Mouse (Mus musculus): ENCODE results near the gene Scaper. TPM values are rescaled to one million over a fixed set of nuclear protein-coding genes. Genes with fewer than 3 reads are reported as not detected.

Gene Scaper
- polyA plus RNA-seq, 1 experiment from 2014 or later: 9.5 TPM

GRCm38 (mm10) chr9:55544861-55545555, 392.9 kb downstream of the Scaper start:
- Histone ChIP-seq H3K9ac (no peak overlapping the region), H3K27me3 (peaks cover 100% of the 10 kb centered on the region), H3K4me1 (peaks cover 62% of the 10 kb centered on the region), H3K36me3 (no peaks in the 10 kb centered on the region), H3K9me3 (replicated peaks) (no peaks in the 10 kb centered on the region), H3K4me2 (peak overlapping the region; percentile 64), H3K27ac (no peak overlapping the region), H3K4me3 (replicated peaks) (peak overlapping the region; percentile 41)
- 2% methylated on average over 30 of the region's 30 CpGs for WGBS
- no peak for ATAC-seq (replicated peaks; ENCODE audit: low FRiP score)

DNA sequence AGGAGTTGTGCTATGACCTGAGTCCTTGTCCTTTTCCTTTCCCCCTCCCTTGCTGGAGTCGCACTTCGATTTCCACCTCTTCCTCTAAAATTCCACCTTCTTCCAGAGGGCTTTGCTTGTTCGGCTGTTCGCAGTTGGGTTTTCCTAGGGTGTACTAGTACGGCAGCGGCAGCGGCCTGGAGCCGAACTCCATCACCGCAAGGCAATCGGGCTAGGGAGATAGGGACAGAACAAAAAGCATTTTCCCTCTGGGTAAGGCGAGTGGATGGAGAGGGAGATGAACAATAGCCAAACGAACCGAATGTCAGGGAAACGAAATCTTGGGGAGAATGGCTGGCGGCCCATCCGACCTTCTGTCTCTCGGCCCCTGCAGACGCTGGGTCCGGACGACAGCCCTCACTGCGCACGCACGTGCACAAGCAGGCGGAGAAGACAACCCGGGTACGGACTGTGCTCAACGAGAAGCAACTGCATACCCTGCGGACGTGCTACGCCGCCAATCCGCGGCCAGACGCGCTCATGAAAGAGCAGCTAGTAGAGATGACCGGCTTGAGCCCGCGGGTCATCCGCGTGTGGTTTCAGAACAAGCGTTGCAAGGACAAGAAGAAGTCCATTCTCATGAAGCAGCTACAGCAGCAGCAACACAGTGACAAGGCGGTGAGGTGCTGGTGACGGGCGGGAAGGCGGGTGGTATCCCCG, 394.1 kb downstream of the Scaper start:
- Histone ChIP-seq H3K9ac (no peak overlapping the region), H3K36me3 (no peaks in the 10 kb centered on the region), H3K4me2 (peak overlapping the region; percentile 47), H3K4me1 (peaks cover 66% of the 10 kb centered on the region), H3K27ac (no peak overlapping the region), H3K9me3 (replicated peaks) (no peaks in the 10 kb centered on the region), H3K27me3 (peaks cover 100% of the 10 kb centered on the region), H3K4me3 (replicated peaks) (peak overlapping the region; percentile 41)
- no peak for ATAC-seq (replicated peaks; ENCODE audit: low FRiP score)
- WGBS: under 1% methylated on average over 46 of the region's 46 CpGs

DNA sequence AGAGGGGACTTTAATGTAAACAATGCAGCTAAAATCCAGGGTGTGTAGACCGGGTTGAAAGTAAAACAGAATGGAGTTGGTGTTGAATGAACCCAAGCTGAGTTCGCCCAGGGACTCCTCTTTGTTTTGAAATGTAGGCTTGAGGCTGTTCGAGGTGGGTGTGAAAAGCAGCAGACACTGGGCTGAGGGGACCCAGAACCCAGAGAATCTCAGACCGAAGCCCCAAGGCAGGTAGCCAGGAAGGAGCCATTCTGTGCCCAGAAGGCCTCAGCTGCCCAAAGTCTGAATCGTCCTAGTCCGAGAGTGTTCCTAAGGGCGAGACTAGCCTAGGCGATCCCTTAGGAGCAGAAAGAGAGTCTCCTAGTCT, 394.6 kb downstream of the Scaper start:
- H3K36me3 ChIP-seq: no peaks in the 10 kb centered on the region
- no peaks in the 10 kb centered on the region for H3K9me3 ChIP-seq (replicated peaks)
- 9% methylated on average over 8 of the region's 8 CpGs for WGBS
- no peak overlapping the region for H3K27ac ChIP-seq
- ATAC-seq (replicated peaks; ENCODE audit: low FRiP score): no peak
- H3K27me3 ChIP-seq: peaks cover 100% of the 10 kb centered on the region
- H3K4me3 ChIP-seq (replicated peaks): no peak overlapping the region
- peaks cover 66% of the 10 kb centered on the region for H3K4me1 ChIP-seq
- H3K9ac ChIP-seq: no peak overlapping the region
- H3K4me2 ChIP-seq: no peak overlapping the region

GRCm38 (mm10) chr9:55542366-55543325, 395.3 kb downstream of the Scaper start:
- no peak for ATAC-seq (replicated peaks; ENCODE audit: low FRiP score)
- Histone ChIP-seq H3K9ac (no peak overlapping the region), H3K4me3 (replicated peaks) (peak overlapping the region; percentile 50), H3K9me3 (replicated peaks) (no peaks in the 10 kb centered on the region), H3K27me3 (peaks cover 100% of the 10 kb centered on the region), H3K4me1 (peaks cover 66% of the 10 kb centered on the region), H3K27ac (no peak overlapping the region), H3K4me2 (peak overlapping the region; percentile 85), H3K36me3 (no peaks in the 10 kb centered on the region)
- 2% methylated on average over 59 of the region's 59 CpGs for WGBS

DNA sequence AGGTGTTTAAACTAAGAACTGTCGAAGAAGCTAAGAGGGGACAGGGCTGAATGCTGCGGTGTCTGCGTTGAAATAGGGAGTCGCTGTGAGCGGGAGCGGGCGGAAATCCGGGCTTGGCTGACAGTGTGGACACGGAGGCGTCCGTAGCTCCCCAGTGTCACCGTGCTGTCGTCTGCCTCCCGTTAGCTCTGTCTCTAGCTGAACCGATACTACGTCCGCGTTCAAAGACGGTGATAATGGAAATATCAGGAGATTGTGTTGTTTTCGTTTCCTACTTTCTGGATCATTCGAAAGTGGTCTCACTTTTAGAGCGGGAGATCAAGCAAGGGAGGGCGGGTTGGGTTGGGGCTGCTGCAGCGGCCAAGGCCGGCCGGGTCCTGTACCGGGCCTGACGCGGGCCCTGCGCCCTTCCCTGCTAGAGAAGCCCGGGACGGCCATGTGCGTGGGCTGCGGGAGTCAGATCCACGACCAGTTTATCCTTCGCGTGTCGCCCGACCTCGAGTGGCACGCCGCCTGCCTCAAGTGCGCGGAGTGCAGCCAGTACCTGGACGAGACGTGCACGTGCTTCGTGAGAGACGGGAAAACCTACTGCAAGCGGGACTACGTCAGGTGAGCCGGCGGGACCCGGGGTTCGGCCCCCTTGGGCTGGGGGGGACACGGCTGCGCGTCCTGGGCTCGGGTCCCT, 396.1 kb downstream of the Scaper start:
- peak overlapping the region; percentile 50 for H3K4me3 ChIP-seq (replicated peaks)

DNA sequence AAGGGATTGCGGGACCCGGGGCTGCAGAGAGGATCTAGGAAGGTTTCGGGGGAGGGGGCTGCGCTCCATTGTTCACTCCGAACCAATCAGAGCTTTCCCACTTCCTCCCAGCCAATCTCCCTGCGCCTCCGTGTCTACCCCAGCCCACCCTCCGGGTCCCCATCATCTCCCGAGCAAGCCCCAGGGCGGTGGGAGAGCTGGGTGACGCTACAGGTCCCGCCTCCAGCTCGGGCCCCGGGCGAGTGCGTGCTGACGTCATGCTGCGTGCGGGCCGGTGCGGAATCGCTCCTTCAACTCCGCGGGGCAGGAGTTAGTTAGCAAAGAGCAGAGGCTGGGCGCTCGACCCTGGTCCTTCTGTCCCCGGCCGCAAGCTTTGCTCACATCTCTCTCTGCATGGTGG, 397.0 kb downstream of the Scaper start:
- Histone ChIP-seq H3K9ac (no peak overlapping the region), H3K27me3 (peaks cover 97% of the 10 kb centered on the region), H3K4me2 (peak overlapping the region; percentile 85), H3K9me3 (replicated peaks) (no peaks in the 10 kb centered on the region), H3K36me3 (no peaks in the 10 kb centered on the region), H3K4me1 (peaks cover 54% of the 10 kb centered on the region), H3K27ac (no peak overlapping the region), H3K4me3 (replicated peaks) (peak overlapping the region; percentile 50)
- peak; percentile 74 for ATAC-seq (replicated peaks; ENCODE audit: low FRiP score)
- WGBS: 0% methylated on average over 28 of the region's 28 CpGs

More for the DNA sequence above, 396.1 kb downstream of the Scaper start:
- Histone ChIP-seq H3K27me3 (peaks cover 100% of the 10 kb centered on the region), H3K9me3 (replicated peaks) (no peaks in the 10 kb centered on the region), H3K36me3 (no peaks in the 10 kb centered on the region), H3K4me1 (peaks cover 64% of the 10 kb centered on the region), H3K27ac (no peak overlapping the region), H3K4me2 (peak overlapping the region; percentile 85), H3K9ac (no peak overlapping the region)
- ATAC-seq (replicated peaks; ENCODE audit: low FRiP score): no peak
- under 1% methylated on average over 59 of the region's 59 CpGs for WGBS

DNA sequence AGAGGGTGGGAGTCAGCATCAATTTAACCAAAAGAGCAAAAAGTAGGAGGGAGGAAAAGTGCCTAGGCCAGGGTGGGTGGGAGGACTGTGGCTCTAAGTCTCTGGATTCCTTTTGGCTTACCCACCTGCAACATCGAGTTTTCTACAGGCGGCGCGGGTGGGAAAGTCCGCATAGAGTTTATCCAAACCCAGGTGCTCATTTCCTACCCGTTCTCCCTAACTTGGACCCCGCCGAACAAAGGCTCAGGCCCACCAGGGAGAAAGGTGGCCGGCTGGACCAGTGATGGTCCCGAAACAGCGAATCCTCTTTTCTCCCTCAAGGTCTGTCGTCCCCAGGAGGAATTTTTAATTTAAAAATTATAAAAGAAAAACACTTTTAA, 397.5 kb downstream of the Scaper start:
- ATAC-seq (replicated peaks; ENCODE audit: low FRiP score): no peak
- no peak overlapping the region for H3K9ac ChIP-seq
- WGBS: under 1% methylated on average over 12 of the region's 12 CpGs

DNA sequence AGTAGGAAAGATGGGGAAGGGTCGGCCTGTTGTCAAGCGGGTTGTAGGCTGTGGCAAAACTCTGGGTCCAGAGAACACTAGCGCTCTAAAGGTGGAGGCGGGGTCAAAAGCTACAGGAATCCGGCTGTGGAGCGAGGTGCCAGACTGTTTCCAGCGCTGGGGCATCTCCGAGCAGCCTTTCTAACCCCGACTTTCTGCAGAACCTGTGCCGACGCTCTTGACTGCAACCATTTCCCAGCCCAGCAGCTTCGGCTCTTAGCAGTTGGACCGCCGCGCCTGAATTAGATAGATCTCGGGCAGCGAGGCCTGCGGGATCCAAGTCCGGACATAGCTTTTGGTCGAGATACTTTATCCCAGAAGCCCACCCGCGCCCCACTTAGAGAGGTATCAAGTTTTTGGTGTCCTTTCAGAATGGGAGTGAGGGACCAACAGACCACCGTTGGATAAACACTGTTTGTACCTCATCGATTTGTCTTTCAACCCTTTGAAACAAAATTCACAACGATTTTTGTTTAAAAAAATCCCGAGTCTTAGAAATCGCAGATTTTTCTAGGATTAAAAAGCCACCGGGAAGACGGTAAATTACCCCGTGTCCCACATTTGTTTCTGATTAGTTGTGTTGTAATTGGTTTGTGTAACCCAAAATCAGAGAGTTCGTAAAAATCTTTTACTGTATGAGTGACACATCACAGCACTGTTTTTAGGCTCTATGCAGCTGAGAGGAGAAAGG, 398.1 kb downstream of the Scaper start:
- H3K27ac ChIP-seq: no peak overlapping the region
- no peaks in the 10 kb centered on the region for H3K9me3 ChIP-seq (replicated peaks)
- H3K4me3 ChIP-seq (replicated peaks): peak overlapping the region; percentile 11; the same call in 1 of the 2 replicates
- peaks cover 44% of the 10 kb centered on the region for H3K4me1 ChIP-seq
- ATAC-seq (replicated peaks; ENCODE audit: low FRiP score): no peak
- no peak overlapping the region for H3K9ac ChIP-seq
- peak overlapping the region; percentile 85; the same call in 1 of the 2 replicates for H3K4me2 ChIP-seq
- H3K36me3 ChIP-seq: no peaks in the 10 kb centered on the region
- WGBS: 2% methylated on average over 31 of the region's 31 CpGs
- H3K27me3 ChIP-seq: peaks cover 90% of the 10 kb centered on the region

More for the DNA sequence above, 397.5 kb downstream of the Scaper start:
- Histone ChIP-seq H3K27ac (no peak overlapping the region), H3K36me3 (no peaks in the 10 kb centered on the region), H3K9me3 (replicated peaks) (no peaks in the 10 kb centered on the region), H3K4me1 (peaks cover 49% of the 10 kb centered on the region), H3K27me3 (peaks cover 94% of the 10 kb centered on the region), H3K4me3 (replicated peaks) (peak overlapping the region; percentile 50), H3K4me2 (peak overlapping the region; percentile 85)

GRCm38 (mm10) chr9:55539006-55539405, 398.9 kb downstream of the Scaper start:
- no peak overlapping the region for H3K27ac ChIP-seq
- H3K9me3 ChIP-seq (replicated peaks): no peaks in the 10 kb centered on the region
- peaks cover 36% of the 10 kb centered on the region for H3K4me1 ChIP-seq
- no peak overlapping the region for H3K4me3 ChIP-seq (replicated peaks)
- H3K36me3 ChIP-seq: no peaks in the 10 kb centered on the region
- H3K4me2 ChIP-seq: no peak overlapping the region
- 7% methylated on average over 1 of the region's 1 CpGs for WGBS
- no peak overlapping the region for H3K9ac ChIP-seq
- H3K27me3 ChIP-seq: peaks cover 82% of the 10 kb centered on the region
- no peak for ATAC-seq (replicated peaks; ENCODE audit: low FRiP score)

DNA sequence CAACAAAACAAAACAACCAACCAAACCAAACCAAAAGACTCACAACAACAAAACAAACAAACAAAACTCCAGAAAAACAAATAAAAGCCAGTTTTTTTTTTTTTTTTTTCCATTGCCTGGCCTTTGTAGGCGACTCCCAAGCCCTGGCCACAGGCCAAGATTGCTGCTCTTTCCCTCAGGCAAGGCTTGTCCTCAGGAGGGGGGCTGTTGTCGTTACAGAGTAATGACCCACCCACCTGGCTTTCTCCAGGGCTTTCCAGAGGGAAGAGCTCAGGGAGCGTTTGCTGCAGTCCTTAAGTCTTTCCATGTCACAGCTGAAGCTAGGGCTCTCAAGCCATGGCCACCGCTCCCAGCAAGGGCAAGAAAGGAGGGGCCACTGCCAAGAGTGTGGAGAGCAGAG, 399.5 kb downstream of the Scaper start, which contains the start of gene Isl2:
Gene Isl2, plus strand, starts transcription at position 296 of the 400 bp plus-strand sequence.
- peaks cover 31% of the 10 kb centered on the region for H3K4me1 ChIP-seq
- no peaks in the 10 kb centered on the region for H3K9me3 ChIP-seq (replicated peaks)
- no peak for ATAC-seq (replicated peaks; ENCODE audit: low FRiP score)
- H3K27me3 ChIP-seq: peaks cover 79% of the 10 kb centered on the region
- H3K36me3 ChIP-seq: no peaks in the 10 kb centered on the region
- peak within 1 kb of the TSS; percentile 11; the same call in 1 of the 2 replicates for H3K4me3 ChIP-seq (replicated peaks)
- no peak within 1 kb of the TSS for H3K27ac ChIP-seq
- H3K4me2 ChIP-seq: no peak within 1 kb of the TSS; the same call in 1 of the 2 replicates
- H3K9ac ChIP-seq: no peak within 1 kb of the TSS
- WGBS: 10% methylated on average over 4 of the region's 4 CpGs

- Histone ChIP-seq H3K4me1 (peaks cover 12% of the 10 kb centered on the region), H3K4me3 (replicated peaks) (no peak overlapping the region), H3K36me3 (no peaks in the 10 kb centered on the region), H3K27ac (no peak overlapping the region), H3K9me3 (replicated peaks) (no peaks in the 10 kb centered on the region), H3K9ac (no peak overlapping the region), H3K27me3 (peaks cover 59% of the 10 kb centered on the region), H3K4me2 (no peak overlapping the region)
- whole genome bisulfite sequencing: 14% methylated on average over 3 of the region's 3 CpGs
- ATAC-seq (replicated peaks; ENCODE audit: low FRiP score): no peak
These were observed 402.0 kb downstream of the Scaper start for GRCm38 (mm10) chr9:55535907-55536306.

All from kidney, embryonic 15.5 days (tissue).